Mouse (Mus musculus): Measurements from ENCODE around the gene Dclre1a. TPM values are rescaled to one million over a fixed set of nuclear protein-coding genes. Genes with fewer than 3 reads are reported as not detected.

Dclre1a gene
- 17.7 and 22.3 TPM in 2 replicates for polyA plus RNA-seq (2015; fragmentation: Nextera tagmentation; extraction: Ambion mirVana)

DNA sequence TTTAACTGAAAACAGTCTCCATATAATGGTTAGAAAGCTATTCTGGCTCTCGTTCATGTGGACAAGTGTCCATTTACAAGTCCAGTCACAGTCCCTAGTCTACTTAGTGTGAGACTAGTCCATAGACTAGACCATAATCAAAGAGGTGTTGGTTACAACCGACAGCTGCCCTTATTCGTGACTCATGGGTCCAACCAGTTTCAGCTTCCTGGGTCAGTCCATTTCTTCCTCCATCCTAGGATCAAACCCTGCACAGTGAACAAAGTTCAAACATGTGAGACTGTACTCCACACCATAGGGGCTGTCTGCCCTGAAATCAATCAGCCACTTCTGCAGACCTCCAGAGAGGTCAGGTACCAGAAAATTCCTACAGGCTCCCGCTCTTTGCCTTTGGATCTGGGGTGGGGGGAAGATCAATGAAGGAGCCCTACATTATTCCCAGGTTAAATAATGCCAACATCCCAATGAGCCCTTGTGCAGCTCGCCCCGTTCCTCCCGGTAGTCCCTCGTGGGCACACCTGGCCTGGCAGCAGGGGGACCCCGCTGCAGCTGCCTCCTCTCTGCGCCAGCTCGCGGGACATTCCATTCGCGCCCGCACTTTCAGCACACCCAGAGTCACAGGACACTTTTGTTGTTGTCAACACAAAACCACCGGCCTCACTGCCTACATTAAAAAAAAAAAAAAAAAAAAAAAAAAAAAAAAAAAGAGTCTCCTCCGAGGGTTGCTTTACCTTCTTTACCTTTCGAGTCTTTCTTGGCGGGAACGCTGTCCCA is at the start of gene Dclre1a:
Dclre1a (minus strand) TSS at position 767 of the 774 bp plus-strand sequence.
- Histone ChIP-seq H3K36me3 (ENCODE audit: control insufficient read depth, insufficient read depth, low read length) (peaks cover 13% of the 10 kb centered on the region; the same call in 1 of the 2 replicates), H3K27ac (ENCODE audit: low read length) (peak within 1 kb of the TSS; percentile 98), H3K27me3 (ENCODE audit: control insufficient read depth, insufficient read depth, low read depth, low read length) (no peaks in the 10 kb centered on the region), H3K9me3 (ENCODE audit: control insufficient read depth, low read length) (no peaks in the 10 kb centered on the region), H3K4me1 (replicated peaks; ENCODE audit: control insufficient read depth, insufficient read depth, low read length) (peaks cover 9% of the 10 kb centered on the region), H3K9ac (ENCODE audit: low read length) (peak within 1 kb of the TSS; percentile 98), H3K4me3 (ENCODE audit: low read length) (peak within 1 kb of the TSS; percentile 78), H3K4me2 (ENCODE audit: low read depth, low read length) (peak within 1 kb of the TSS; percentile 64)
- WGBS = 4% methylated on average over 20 of the region's 20 CpGs
- peak; percentile 47; the same call in 1 of the 2 replicates for ATAC-seq (ENCODE audit: low read depth)

DNA sequence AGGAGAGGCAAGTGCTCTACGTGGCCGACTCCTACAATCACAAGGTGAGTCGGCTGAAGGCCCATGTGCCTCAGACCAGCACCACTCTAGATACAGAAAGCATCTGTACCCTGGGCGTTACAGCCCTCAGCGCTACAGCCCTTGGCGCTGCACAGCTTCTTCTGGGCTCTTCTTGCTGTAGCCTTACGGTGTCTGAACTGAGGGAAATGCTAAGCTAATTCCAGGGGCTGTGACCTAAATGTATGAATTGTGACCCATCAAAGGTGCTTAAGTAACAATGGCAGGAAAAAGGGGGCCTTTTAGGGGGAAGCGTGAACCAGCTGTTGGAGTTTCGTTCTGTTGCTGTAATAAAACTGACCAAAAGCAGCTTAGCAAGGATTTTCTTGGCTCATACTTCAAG is 44.5 kb upstream of the Dclre1a start:
- H3K4me1 ChIP-seq (replicated peaks; ENCODE audit: control insufficient read depth, insufficient read depth, low read length) = peaks cover 6% of the 10 kb centered on the region; the same call in 1 of the 2 replicates
- H3K27me3 ChIP-seq (ENCODE audit: control insufficient read depth, insufficient read depth, low read depth, low read length) = no peaks in the 10 kb centered on the region
- H3K27ac ChIP-seq (ENCODE audit: low read length) = no peak overlapping the region
- no peaks in the 10 kb centered on the region for H3K9me3 ChIP-seq (ENCODE audit: control insufficient read depth, low read length)
- H3K4me2 ChIP-seq (ENCODE audit: low read depth, low read length) = no peak overlapping the region
- WGBS = 82% methylated on average over 9 of the region's 9 CpGs
- no peak overlapping the region for H3K4me3 ChIP-seq (ENCODE audit: low read length)
- ATAC-seq (ENCODE audit: low read depth) = no peak
- peaks cover 47% of the 10 kb centered on the region for H3K36me3 ChIP-seq (ENCODE audit: control insufficient read depth, insufficient read depth, low read length)
- no peak overlapping the region for H3K9ac ChIP-seq (ENCODE audit: low read length)

DNA sequence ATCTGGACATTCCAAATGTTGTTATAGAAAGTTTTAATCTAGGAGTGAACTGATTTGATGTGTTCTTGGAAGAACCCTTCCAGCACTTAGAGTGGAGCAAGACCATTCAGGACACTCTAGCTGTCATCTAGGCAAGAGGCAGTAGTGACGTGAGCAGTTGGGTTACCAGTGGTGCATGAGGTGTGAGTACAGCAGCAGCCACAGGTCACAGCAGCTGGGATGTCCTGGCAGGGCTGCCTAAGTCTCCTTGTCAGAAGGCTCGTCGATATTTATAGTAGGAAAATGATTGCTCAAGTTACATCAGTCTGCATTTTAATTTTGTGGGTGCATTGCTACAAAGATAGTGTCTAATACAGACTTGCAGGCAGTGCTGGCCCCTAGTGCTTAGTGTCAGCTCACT is 42.2 kb upstream of the Dclre1a start:
- no peak for ATAC-seq (ENCODE audit: low read depth)
- H3K27ac ChIP-seq (ENCODE audit: low read length) = no peak overlapping the region
- no peaks in the 10 kb centered on the region for H3K27me3 ChIP-seq (ENCODE audit: control insufficient read depth, insufficient read depth, low read depth, low read length)
- H3K4me1 ChIP-seq (replicated peaks; ENCODE audit: control insufficient read depth, insufficient read depth, low read length) = peaks cover 6% of the 10 kb centered on the region; the same call in 1 of the 2 replicates
- 86% methylated on average over 3 of the region's 3 CpGs for WGBS
- H3K9me3 ChIP-seq (ENCODE audit: control insufficient read depth, low read length) = no peaks in the 10 kb centered on the region
- H3K9ac ChIP-seq (ENCODE audit: low read length) = no peak overlapping the region
- H3K4me3 ChIP-seq (ENCODE audit: low read length) = no peak overlapping the region
- H3K36me3 ChIP-seq (ENCODE audit: control insufficient read depth, insufficient read depth, low read length) = peaks cover 34% of the 10 kb centered on the region
- no peak overlapping the region for H3K4me2 ChIP-seq (ENCODE audit: low read depth, low read length)

DNA sequence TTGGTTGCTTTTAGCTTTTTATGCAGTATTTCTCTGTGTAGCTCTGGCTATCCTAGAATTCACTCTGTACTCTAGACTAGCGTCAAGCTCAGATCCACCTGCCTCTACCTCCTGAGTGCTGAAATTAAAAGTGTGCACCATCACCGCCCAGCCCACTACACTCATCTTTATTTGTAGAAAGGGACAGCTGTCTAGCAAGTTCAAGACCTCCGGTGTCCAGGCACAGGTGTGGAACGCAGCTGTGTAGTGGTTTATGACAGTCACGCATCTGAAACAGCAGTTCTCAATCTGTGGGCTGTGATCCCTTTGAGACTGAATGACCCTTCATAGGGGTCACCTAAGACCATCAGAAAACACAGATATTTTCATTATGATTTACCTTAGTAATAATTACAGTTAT is 41.4 kb upstream of the Dclre1a start:
- Histone ChIP-seq H3K4me2 (ENCODE audit: low read depth, low read length) (no peak overlapping the region), H3K27ac (ENCODE audit: low read length) (no peak overlapping the region), H3K4me3 (ENCODE audit: low read length) (no peak overlapping the region), H3K9ac (ENCODE audit: low read length) (no peak overlapping the region), H3K36me3 (ENCODE audit: control insufficient read depth, insufficient read depth, low read length) (peaks cover 30% of the 10 kb centered on the region), H3K9me3 (ENCODE audit: control insufficient read depth, low read length) (no peaks in the 10 kb centered on the region), H3K4me1 (replicated peaks; ENCODE audit: control insufficient read depth, insufficient read depth, low read length) (peaks cover 6% of the 10 kb centered on the region; the same call in 1 of the 2 replicates), H3K27me3 (ENCODE audit: control insufficient read depth, insufficient read depth, low read depth, low read length) (no peaks in the 10 kb centered on the region)
- ATAC-seq (ENCODE audit: low read depth) = no peak
- 91% methylated on average over 5 of the region's 5 CpGs for WGBS

DNA sequence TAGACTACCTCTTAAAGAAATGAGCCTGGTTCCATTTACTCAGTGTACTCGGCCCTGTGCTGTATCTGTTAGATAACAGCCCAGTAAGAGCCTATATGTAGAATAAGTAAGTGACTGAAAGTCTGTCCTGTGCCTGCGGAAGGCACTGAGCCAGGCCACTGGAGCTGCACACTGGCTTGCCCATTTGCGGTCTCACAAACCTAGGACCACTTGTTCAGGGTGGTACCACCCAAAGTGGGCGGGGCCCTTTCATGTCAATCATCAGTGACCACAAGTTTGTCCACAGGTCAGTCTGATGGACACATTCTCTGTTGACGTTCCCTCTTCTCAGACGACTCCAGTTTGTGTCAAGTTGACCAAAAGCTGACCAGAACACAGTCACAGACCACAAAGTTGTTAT is 41.0 kb upstream of the Dclre1a start:
- Histone ChIP-seq H3K27me3 (ENCODE audit: control insufficient read depth, insufficient read depth, low read depth, low read length) (no peaks in the 10 kb centered on the region), H3K4me2 (ENCODE audit: low read depth, low read length) (no peak overlapping the region), H3K9me3 (ENCODE audit: control insufficient read depth, low read length) (no peaks in the 10 kb centered on the region), H3K9ac (ENCODE audit: low read length) (no peak overlapping the region), H3K36me3 (ENCODE audit: control insufficient read depth, insufficient read depth, low read length) (peaks cover 32% of the 10 kb centered on the region), H3K27ac (ENCODE audit: low read length) (no peak overlapping the region), H3K4me3 (ENCODE audit: low read length) (no peak overlapping the region), H3K4me1 (replicated peaks; ENCODE audit: control insufficient read depth, insufficient read depth, low read length) (peaks cover 6% of the 10 kb centered on the region; the same call in 1 of the 2 replicates)
- ATAC-seq (ENCODE audit: low read depth) = no peak
- WGBS = 80% methylated on average over 6 of the region's 6 CpGs

DNA sequence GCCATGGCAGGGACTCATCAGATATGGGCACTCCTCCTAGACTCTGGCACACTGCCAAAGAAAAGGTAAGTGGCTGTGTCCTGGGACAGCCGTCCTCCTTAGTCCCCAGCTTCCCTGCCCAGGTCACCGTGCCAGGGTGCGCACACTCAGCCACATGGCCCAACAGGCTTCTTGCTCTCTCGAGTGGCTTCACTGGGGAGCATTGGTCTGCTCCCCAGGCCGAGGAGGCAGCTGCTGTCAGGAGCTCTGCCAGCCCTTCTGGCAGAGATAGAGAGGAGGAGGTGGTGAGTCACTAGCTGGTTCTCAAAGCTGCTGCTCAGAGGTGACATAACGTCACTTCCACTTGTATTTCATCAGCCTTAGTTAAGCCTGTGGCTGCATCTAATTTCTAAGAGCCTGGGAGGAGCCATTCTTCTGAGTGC is 40.2 kb upstream of the Dclre1a start:
- Histone ChIP-seq H3K27me3 (ENCODE audit: control insufficient read depth, insufficient read depth, low read depth, low read length) (no peaks in the 10 kb centered on the region), H3K27ac (ENCODE audit: low read length) (0 out of 2 replicates have a peak overlapping the region, but pooled peaks have one; percentile 27), H3K4me2 (ENCODE audit: low read depth, low read length) (no peak overlapping the region), H3K9ac (ENCODE audit: low read length) (0 out of 2 replicates have a peak overlapping the region, but pooled peaks have one; percentile 20), H3K4me3 (ENCODE audit: low read length) (no peak overlapping the region), H3K9me3 (ENCODE audit: control insufficient read depth, low read length) (no peaks in the 10 kb centered on the region), H3K4me1 (replicated peaks; ENCODE audit: control insufficient read depth, insufficient read depth, low read length) (peaks cover 6% of the 10 kb centered on the region; the same call in 1 of the 2 replicates), H3K36me3 (ENCODE audit: control insufficient read depth, insufficient read depth, low read length) (peaks cover 28% of the 10 kb centered on the region)
- WGBS = 52% methylated on average over 6 of the region's 6 CpGs
- ATAC-seq (ENCODE audit: low read depth) = peak; percentile 62

DNA sequence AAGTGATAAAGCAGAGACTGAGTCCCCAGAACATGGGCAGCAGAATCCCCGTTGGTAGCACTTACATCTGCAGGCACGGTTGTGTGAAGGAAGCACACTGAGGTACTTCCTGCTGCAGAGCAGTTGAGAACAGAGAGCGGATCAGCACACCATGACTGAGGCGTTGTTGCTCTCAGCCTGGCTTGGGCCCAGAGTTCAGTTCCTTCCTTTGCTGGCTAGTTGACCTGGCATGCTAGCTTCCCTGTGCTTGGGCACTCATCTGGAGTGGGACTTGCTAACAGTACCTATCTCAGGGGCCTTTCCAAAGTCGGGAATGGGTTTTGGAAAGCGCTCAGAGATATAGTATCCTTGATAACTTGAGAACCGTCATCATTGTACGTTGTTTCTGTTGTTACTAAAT is 38.3 kb upstream of the Dclre1a start:
- peaks cover 28% of the 10 kb centered on the region for H3K36me3 ChIP-seq (ENCODE audit: control insufficient read depth, insufficient read depth, low read length)
- H3K9me3 ChIP-seq (ENCODE audit: control insufficient read depth, low read length) = no peaks in the 10 kb centered on the region
- H3K27me3 ChIP-seq (ENCODE audit: control insufficient read depth, insufficient read depth, low read depth, low read length) = no peaks in the 10 kb centered on the region
- no peak for ATAC-seq (ENCODE audit: low read depth)
- no peak overlapping the region for H3K9ac ChIP-seq (ENCODE audit: low read length)
- H3K4me3 ChIP-seq (ENCODE audit: low read length) = no peak overlapping the region
- H3K4me1 ChIP-seq (replicated peaks; ENCODE audit: control insufficient read depth, insufficient read depth, low read length) = peaks cover 6% of the 10 kb centered on the region; the same call in 1 of the 2 replicates
- no peak overlapping the region for H3K27ac ChIP-seq (ENCODE audit: low read length)
- 71% methylated on average over 8 of the region's 8 CpGs for WGBS
- no peak overlapping the region for H3K4me2 ChIP-seq (ENCODE audit: low read depth, low read length)

DNA sequence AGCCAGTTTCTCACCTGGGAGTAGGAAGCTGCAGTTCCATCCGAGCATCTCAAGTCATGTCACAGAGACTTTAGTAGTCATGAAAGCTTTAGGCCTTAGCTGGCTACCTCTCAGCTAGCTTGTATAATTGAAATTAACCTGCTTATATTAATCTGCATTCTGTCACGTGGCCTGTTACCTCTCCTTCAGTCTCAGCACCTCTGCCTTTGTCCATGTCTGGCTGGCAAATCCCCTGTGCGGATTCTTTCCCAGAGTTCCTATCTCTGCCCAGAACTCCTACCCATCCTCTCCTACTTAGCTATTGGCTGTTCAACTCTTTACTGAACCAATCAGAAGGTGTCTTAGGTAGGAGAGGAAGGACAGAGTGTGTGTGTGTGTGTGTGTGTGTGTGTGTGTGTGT is 36.3 kb upstream of the Dclre1a start:
- H3K9ac ChIP-seq (ENCODE audit: low read length) = no peak overlapping the region
- H3K27ac ChIP-seq (ENCODE audit: low read length) = no peak overlapping the region
- H3K4me3 ChIP-seq (ENCODE audit: low read length) = no peak overlapping the region
- H3K4me2 ChIP-seq (ENCODE audit: low read depth, low read length) = no peak overlapping the region
- no peaks in the 10 kb centered on the region for H3K9me3 ChIP-seq (ENCODE audit: control insufficient read depth, low read length)
- peaks cover 23% of the 10 kb centered on the region for H3K36me3 ChIP-seq (ENCODE audit: control insufficient read depth, insufficient read depth, low read length)
- peaks cover 6% of the 10 kb centered on the region; the same call in 1 of the 2 replicates for H3K4me1 ChIP-seq (replicated peaks; ENCODE audit: control insufficient read depth, insufficient read depth, low read length)
- 76% methylated on average over 3 of the region's 3 CpGs for WGBS
- ATAC-seq (ENCODE audit: low read depth) = no peak
- no peaks in the 10 kb centered on the region for H3K27me3 ChIP-seq (ENCODE audit: control insufficient read depth, insufficient read depth, low read depth, low read length)

DNA sequence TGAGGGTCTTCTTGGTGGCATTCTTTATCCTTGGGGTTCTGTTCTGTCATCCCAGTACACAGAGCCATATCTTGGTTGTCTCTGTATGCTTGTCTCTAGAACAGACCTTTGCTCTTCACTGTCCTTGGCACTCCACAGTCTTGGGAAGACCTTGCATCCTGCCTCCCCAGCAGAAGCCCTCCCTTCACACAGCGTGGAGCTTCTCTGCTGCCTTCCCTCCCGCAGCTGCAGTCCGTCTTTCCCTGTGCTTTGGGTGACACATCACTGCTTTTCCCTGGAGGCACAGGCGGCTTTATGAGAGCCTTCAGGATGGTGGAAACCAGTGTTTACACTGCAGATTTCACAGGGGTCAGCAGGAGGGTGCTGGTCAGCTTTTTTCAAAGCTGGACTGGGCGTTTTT is 35.8 kb upstream of the Dclre1a start:
- Histone ChIP-seq H3K4me1 (replicated peaks; ENCODE audit: control insufficient read depth, insufficient read depth, low read length) (peaks cover 6% of the 10 kb centered on the region; the same call in 1 of the 2 replicates), H3K27me3 (ENCODE audit: control insufficient read depth, insufficient read depth, low read depth, low read length) (no peaks in the 10 kb centered on the region), H3K4me2 (ENCODE audit: low read depth, low read length) (no peak overlapping the region), H3K36me3 (ENCODE audit: control insufficient read depth, insufficient read depth, low read length) (peaks cover 19% of the 10 kb centered on the region), H3K4me3 (ENCODE audit: low read length) (no peak overlapping the region), H3K9me3 (ENCODE audit: control insufficient read depth, low read length) (no peaks in the 10 kb centered on the region), H3K27ac (ENCODE audit: low read length) (no peak overlapping the region), H3K9ac (ENCODE audit: low read length) (no peak overlapping the region)
- peak; percentile 52; the same call in 1 of the 2 replicates for ATAC-seq (ENCODE audit: low read depth)
- 31% methylated on average over 5 of the region's 5 CpGs for WGBS
